Mouse (Mus musculus): ENCODE results near the gene Psmd3. TPM values are rescaled to one million over a fixed set of nuclear protein-coding genes. Genes with fewer than 3 reads are reported as not detected.
"Not testable (repeated sequence)": the region's sequence is repeated elsewhere in the genome, so short reads cannot be mapped to it uniquely, and the experiment has no call there.

Psmd3 gene
- 100 to 1,000 TPM; 110 TPM for total RNA-seq (2021)
- long read RNA-seq, experiment 1, transcript Psmd3-201 (12 exons, 2,148 nt), result major isoform, 132 of 155 reads
- long read RNA-seq, experiment 1, partial matches to known transcripts, result 19 of 155 reads
- long read RNA-seq, experiment 1, other reads (novel, unspliced or antisense), result 4 of 155 reads
- long read RNA-seq, experiment 2, transcript Psmd3-201 (12 exons, 2,148 nt), result major isoform, 131 of 139 reads
- long read RNA-seq, experiment 2, partial matches to known transcripts, result 4 of 139 reads
- long read RNA-seq, experiment 2, other reads (novel, unspliced or antisense), result 4 of 139 reads

- intact Hi-C loops (cut with DNase I), result no loop called here
- peak; percentile 96 for DNase-seq
Measured at GRCm38 (mm10) chr11:98681786-98682745, at the start of gene Psmd3. Gene Psmd3, plus strand, starts transcription at chr11:98682554.

DNA sequence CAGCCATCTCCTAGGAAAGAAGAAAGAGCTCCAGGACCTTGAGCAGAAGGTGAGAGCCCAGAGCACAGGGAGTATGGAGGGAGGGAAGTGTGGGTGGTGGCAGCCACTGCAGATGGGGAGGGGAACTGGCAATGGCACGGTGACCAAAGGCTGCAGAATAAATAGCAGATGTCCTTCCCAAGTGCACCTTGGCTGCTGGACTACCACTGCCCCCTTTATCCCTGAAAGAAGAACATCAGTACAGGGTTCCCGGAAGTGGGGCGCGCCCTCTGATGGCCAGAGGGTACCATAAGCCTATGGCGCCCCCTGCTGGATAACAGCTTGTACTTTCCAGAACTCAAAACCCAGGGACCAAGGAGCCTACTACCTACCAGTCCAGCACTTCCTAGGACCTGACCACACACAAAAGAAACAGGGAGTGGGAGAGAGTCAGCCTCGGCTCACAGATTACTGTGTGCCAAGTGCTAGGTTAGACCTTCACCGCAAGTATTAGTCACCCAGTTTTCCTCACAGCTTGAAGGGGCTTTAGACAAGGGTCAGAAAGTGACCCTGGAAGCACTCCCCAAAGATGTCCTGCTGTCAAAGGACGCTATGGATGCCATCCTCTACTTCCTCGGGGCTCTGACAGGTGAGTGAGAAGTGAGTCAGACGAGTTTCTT, 46.9 kb upstream of the Psmd3 start:
- intact Hi-C loops (cut with DNase I), result not testable (repeated sequence)
- DNase-seq, result peak in 1 of 2 experiments; percentile 15

- intact Hi-C loops (cut with DNase I), result no loop called here
- DNase-seq, result no peak
Measured at GRCm38 (mm10) chr11:98637501-98637900, 44.9 kb upstream of the Psmd3 start.

DNA sequence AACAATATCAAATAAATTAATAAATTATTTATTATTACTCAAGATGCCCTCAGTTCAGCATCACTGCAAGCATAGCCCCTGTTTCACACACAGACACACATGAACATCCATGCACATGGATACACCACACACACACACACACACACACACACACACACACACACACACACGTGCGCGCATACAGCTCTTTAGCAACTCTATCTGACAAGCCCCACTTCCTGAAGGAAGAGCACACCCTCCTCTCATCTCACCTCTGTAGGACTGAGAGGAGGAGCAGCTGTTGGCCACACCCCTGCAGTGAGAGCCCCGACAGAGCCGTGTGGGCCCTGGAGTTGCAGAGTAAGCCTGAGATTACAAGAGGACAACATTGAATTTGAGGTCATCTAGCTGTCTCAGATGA, 42.3 kb upstream of the Psmd3 start:
- intact Hi-C loops (cut with DNase I), result no loop called here
- DNase-seq, result no peak

GRCm38 (mm10) chr11:98644757-98645156, 37.6 kb upstream of the Psmd3 start:
- intact Hi-C loops (cut with DNase I), result no loop called here
- DNase-seq, result no peak

DNA sequence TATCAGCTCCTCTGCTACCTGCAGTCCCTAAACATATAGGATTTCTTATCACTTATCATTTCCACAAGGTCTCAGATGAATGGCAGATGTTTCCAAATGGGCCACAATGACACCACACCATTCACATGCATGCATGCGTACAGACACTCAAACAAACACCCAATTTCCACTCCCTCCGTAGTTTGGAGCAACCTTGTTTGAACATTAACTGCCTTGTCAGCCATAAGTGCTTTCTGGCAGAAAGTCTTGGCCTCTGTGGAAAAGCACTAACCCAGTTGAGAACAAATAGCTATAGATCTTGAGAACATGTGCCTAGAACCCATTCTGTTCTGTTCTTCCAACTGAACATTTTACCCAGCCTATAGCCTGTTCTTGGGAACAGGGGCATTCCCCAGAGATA, 36.4 kb upstream of the Psmd3 start:
- DNase-seq, result no peak
- intact Hi-C loops (cut with DNase I), result no loop called here

DNA sequence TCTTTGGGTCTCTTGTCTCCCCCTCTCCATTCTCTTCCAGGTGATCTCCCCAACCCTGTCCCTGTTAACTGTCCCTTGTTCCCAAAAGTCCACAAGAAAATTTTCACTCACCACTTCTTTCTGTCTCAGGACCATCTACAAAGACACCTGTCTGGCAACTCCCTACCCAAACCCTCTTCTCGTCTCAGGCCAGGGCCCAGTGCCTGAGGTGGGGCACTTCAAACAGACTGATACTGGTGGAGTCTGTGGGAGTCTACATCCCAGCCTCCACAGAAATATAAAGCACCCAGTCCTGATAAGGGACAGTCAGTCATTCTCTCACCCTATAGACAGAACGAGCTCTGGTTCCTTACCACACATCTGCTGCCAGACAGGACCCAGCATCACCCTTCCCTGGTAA, 35.9 kb upstream of the Psmd3 start, which contains the start of gene Gsdma2:
TSS of gene Gsdma2 (plus strand) at position 301 of the 400 bp plus-strand sequence.
- DNase-seq, result no peak
- intact Hi-C loops (cut with DNase I), result no loop called here

- peak; percentile 31 to 52 for DNase-seq
- intact Hi-C loops (cut with DNase I), result not testable (repeated sequence)
Measured at GRCm38 (mm10) chr11:98655076-98655475, 27.3 kb upstream of the Psmd3 start.

- DNase-seq, result peak; percentile 16 to 35
- intact Hi-C loops (cut with DNase I), result no loop called here
Measured at GRCm38 (mm10) chr11:98660517-98660916, 21.8 kb upstream of the Psmd3 start.

DNA sequence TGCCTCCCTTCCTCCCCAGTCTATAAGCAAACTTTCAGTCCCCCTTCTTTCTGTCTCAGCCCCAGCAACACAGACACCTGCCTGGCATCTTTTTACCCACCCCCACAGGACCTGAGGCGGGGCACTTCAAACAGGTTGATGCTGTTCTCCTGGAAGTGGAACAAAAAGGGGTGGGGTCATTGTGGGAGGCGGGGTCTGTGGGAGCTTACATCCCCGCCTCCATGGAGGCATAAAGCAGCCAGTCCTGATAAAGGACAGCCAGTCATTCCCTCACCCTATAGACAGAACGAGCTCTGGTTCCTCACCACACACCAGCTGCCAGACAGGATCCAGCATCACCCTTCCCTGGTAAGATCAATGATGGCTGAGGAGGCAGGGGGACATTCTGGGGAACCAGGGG, 18.3 kb upstream of the Psmd3 start, which contains the start of gene Gsdma:
TSS of gene Gsdma (plus strand) at position 261 of the 400 bp plus-strand sequence.
- intact Hi-C loops (cut with DNase I), result no loop called here
- no peak for DNase-seq

DNA sequence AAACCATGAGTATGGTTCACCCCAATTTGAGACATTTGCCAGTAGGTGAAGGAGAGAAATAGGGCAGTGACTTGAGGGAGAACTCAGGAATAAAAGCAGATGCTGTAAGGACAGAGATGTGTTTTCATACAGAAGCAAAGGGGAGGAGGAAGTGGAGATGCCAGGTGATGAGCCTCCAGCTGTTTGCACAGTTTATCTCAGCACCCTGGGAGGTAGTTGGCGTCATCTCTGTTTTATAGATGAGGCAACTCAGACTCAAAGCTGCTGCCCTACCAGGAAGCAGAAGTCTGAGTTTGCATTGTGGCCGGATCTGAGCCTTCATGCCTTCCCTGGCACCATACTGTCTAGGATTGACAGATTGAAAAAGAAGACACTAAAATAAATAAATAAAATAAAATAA, 13.4 kb upstream of the Psmd3 start:
- intact Hi-C loops (cut with DNase I), result no loop called here
- DNase-seq, result no peak

DNA sequence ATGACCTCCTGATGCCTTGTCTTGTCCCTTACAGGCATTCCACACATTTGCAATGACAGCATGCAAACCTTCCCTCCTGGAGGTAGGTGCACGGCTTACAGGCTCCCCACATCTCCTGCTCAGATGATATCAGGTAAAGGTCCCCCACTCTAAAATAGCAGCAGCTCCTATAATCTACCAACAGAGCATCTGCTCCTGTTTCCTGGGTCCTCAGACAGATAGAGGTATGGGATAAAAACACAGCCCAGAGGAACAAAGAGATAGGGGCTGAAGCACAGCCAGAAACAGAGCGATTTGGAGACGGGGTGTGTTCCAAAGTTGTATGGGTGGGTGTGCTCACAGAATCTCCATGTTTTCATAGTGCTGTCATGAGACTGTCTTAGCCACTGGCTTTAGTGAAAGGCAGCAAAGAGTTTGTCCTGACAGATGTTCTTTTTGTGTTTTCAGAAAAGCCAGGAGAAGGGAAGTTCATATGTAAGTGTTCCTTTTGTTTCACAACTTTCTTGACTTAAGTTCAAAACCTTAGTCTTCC, 11.0 kb upstream of the Psmd3 start:
- intact Hi-C loops (cut with DNase I), result loop anchor here (5.0 kb wide), 1 partner anchor 64 kb away; no protein-coding TSS in a partner anchor
- no peak for DNase-seq

GRCm38 (mm10) chr11:98671857-98672256, 10.5 kb upstream of the Psmd3 start:
- no peak for DNase-seq
- intact Hi-C loops (cut with DNase I), result loop anchor here (5.0 kb wide), 1 partner anchor 65 kb away; no protein-coding TSS in a partner anchor

DNA sequence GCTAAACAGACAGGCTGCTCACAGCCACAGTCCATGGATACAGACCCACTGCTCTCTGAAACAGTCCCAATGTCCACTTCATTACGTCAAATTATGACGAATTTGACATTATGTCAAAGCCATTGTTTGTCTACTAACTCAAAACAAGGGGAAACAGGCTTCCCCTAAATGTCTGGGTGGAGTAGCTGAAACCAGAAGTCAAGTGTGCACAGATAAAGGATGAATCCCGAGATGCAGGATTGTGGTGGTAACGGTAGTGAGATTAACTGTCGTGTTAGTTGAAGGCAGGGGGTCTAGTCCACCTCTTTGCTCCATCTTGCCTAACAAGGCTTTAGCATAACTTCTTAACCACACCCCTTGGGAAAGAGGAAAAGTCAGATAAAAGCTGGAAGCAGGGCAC, 9.9 kb upstream of the Psmd3 start:
- no peak for DNase-seq
- intact Hi-C loops (cut with DNase I), result loop anchor here (5.0 kb wide), 1 partner anchor 65 kb away; no protein-coding TSS in a partner anchor

GRCm38 (mm10) chr11:98673136-98673535, 9.2 kb upstream of the Psmd3 start:
- peak; percentile 52 to 69 for DNase-seq
- intact Hi-C loops (cut with DNase I), result loop anchor here (5.0 kb wide), 1 partner anchor 66 kb away; no protein-coding TSS in a partner anchor

- intact Hi-C loops (cut with DNase I), result no loop called here
Measured at GRCm38 (mm10) chr11:98675829-98676363, 6.5 kb upstream of the Psmd3 start.

DNA sequence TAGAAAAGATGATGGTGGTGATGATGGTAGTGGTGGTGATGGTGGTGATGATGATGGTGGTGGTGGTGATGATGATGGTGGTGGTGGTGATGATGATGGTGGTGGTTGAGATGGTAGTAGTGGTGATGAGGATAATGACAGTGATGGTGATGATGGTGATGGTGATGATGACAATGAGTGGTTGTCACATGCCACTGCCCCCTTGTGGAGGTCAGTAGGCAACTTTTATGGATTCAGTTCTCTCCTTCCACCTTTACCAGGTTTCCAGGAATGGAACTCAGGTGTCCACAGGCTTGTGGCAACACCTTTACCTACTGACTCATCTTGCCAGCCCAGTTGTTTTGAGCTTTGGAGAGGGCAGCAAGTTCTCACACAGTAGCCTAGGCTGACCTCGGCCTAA, 2.3 kb upstream of the Psmd3 start:
- intact Hi-C loops (cut with DNase I), result no loop called here
- no peak for DNase-seq

More at GRCm38 (mm10) chr11:98675829-98676363, 6.5 kb upstream of the Psmd3 start:
- DNase-seq, result no peak

DNA sequence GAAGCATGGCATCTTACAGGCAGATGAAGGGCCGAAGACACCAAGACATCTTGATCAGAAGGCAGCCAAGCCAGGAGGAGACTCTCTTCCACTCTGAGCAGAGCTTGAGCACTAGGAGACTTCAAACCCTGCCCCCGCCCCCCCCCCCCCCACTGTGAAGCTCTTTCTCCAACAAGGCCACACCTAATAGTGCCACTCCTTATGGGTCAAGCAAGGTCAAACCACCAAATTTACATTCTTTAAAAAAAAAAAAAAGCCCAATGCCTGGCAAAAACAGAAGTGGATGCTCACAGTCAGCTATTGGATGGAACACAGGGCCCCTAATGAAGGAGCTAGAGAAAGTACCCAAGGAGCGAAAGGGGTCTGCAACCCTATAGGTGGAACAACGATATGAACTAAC, 1.8 kb upstream of the Psmd3 start:
- intact Hi-C loops (cut with DNase I); DNase-seq: not testable (repeated sequence)

- DNase-seq, result no peak
- intact Hi-C loops (cut with DNase I), result no loop called here
Measured at GRCm38 (mm10) chr11:98681186-98681585, 1.2 kb upstream of the Psmd3 start.

- DNase-seq, result no peak
- intact Hi-C loops (cut with DNase I), result no loop called here
Measured at GRCm38 (mm10) chr11:98682811-98683210, 457 bp downstream of the Psmd3 start.
